Mouse (Mus musculus): ENCODE measurements around the gene Sesn3. TPM values are rescaled to one million over a fixed set of nuclear protein-coding genes. Genes with fewer than 3 reads are reported as not detected.

The Sesn3 gene
- polyA plus RNA-seq (2014; fragmentation: Illumina TruSeq; extraction: RNeasy Lipid Tissue Mini Kit (QIAGEN cat#74804)) = 127 TPM

DNA sequence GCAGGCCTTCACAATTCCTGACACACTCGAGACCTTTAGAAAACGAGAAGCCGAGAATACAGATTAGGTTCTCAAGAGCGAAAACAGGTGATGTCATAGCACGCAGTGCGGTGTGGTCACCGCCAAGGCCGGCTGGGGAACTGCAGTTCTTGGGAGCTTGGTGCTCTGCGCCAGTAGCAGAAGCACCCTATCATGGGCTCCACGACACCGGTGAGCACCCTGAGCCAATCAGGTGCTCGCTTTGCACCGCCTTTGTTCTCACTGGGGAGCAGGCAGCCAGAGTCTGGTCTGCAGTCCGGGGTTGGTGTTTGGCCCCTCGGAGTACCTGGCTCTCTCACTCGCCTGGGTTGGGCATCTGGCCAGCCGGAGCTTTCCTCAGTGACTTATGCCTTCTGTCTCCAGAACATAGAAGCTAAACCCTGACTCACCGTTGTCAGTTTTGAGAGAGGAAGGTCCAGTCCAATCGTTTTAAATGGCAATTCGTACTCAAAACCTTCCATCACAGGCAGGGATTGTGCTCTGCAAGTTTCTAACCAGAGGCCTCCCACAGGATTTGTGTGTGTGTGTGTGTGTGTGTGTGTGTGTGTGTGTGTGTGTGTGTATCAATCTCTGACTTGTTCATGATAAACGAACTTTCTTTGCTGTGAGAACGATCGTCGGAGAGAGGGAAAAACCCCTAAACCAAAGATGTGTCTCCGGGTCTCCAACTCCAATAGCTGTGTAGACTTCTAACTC is at the start of gene Sesn3:
TSS of gene Sesn3 (plus strand) at position 82 of the 735 bp plus-strand sequence.

DNA sequence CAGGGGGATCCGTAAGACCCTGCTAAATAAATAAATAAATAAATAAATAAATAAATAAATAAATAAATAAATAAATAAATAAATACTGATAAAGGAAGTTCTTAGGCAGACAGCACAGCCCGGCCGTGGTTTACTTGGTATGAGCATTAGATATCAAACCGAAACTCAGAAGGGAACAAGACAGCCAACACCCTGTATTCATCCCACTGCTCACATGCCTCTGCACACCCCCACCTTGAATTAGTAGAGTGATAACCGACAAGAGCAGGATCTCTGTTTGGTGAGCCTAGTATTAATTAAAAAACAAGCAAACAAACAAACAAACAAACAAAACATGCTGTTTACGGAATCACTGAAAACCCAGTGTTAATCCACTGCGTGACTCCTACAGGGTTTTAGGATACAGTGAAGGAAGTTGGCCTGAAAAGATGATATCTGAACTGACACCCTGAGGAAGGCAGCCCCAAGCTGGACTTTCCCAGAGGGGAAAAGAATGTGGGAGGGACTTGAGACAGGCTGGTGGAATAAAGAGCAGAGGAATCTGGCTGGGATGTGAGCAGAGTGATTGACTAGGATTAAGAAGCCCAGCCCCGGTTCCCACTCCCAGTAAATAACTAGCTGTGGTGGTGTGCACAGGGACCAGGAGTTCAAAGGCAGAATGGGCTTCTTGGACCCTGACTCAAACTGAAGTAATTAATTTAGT is 106.6 kb downstream of the Sesn3 start, which contains the start of gene Endod1:
TSS of gene Endod1 (minus strand) at position 155 of the 703 bp plus-strand sequence.

Other genes with a start within 250 kb of the Sesn3 start
- 22.7 TPM for gene Endod1, start 106.4 kb downstream of the Sesn3 start, polyA plus RNA-seq (2014; fragmentation: Illumina TruSeq; extraction: RNeasy Lipid Tissue Mini Kit (QIAGEN cat#74804))
- 0.31 TPM for gene Kdm4d, start 225.4 kb downstream of the Sesn3 start, polyA plus RNA-seq (2014; fragmentation: Illumina TruSeq; extraction: RNeasy Lipid Tissue Mini Kit (QIAGEN cat#74804))
- gene Cwc15, start 225.6 kb downstream of the Sesn3 start, polyA plus RNA-seq (2014; fragmentation: Illumina TruSeq; extraction: RNeasy Lipid Tissue Mini Kit (QIAGEN cat#74804)) = 296 TPM

Data from ovary, adult 10 weeks (tissue).